Mouse (Mus musculus): ENCODE results near the gene Tssk4. TPM values are rescaled to one million over a fixed set of nuclear protein-coding genes. Genes with fewer than 3 reads are reported as not detected.
A peak's percentile ranks its signal among the peaks of the same experiment; 100 is the strongest.

Gene Tssk4
- polyA plus RNA-seq, 1 experiment from 2014 or later = 0.32 TPM

GRCm38 (mm10) chr14:55644261-55644888 is 5.6 kb upstream of the Tssk4 start:
- peak overlapping the region; percentile 15; the same call in 1 of the 2 replicates for H3K27ac ChIP-seq (replicated peaks)

DNA sequence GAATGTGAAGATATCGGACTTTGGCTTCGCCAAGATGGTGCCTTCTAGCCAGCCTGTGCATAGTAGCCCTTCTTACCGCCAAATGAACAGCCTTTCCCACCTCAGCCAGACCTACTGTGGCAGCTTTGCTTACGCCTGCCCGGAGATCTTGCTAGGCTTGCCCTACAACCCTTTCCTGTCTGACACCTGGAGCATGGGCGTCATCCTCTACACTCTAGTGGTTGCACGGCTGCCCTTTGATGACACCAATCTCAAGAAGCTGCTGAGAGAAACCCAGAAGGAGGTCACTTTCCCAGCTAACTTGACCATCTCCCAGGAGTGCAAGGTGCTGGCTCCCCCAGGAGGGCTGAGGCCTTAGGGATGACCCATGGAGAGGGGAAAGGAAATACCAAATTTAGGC is 1.5 kb downstream of the Tssk4 start:
- no peak for ATAC-seq (ENCODE audit: low FRiP score)

More at GRCm38 (mm10) chr14:55644261-55644888, 5.6 kb upstream of the Tssk4 start:
- no peaks in the 10 kb centered on the region for H3K27me3 ChIP-seq (replicated peaks)
- H3K36me3 ChIP-seq = peaks cover 20% of the 10 kb centered on the region
- H3K4me2 ChIP-seq = peak overlapping the region; percentile 84
- 26% methylated on average over 17 of the region's 17 CpGs for WGBS
- no peak for ATAC-seq (ENCODE audit: low FRiP score)
- peaks cover 31% of the 10 kb centered on the region for H3K4me1 ChIP-seq
- H3K9ac ChIP-seq (replicated peaks) = peak overlapping the region; percentile 79
- H3K9me3 ChIP-seq (replicated peaks) = no peaks in the 10 kb centered on the region
- peak overlapping the region; percentile 98 for H3K4me3 ChIP-seq (replicated peaks)

GRCm38 (mm10) chr14:55656935-55657334 is 7.0 kb downstream of the Tssk4 start:
- Histone ChIP-seq H3K4me2 (no peak overlapping the region), H3K4me3 (replicated peaks) (no peak overlapping the region), H3K9me3 (replicated peaks) (no peaks in the 10 kb centered on the region), H3K36me3 (peaks cover 15% of the 10 kb centered on the region), H3K9ac (replicated peaks) (no peak overlapping the region), H3K27ac (replicated peaks) (no peak overlapping the region), H3K4me1 (peaks cover 16% of the 10 kb centered on the region), H3K27me3 (replicated peaks) (no peaks in the 10 kb centered on the region)
- ATAC-seq (ENCODE audit: low FRiP score) = no peak
- WGBS = 87% methylated on average over 3 of the region's 3 CpGs

More for the DNA sequence above, 1.5 kb downstream of the Tssk4 start:
- Histone ChIP-seq H3K4me1 (no peaks in the 10 kb centered on the region), H3K9me3 (replicated peaks) (no peaks in the 10 kb centered on the region), H3K4me2 (no peak overlapping the region), H3K4me3 (replicated peaks) (no peak overlapping the region), H3K36me3 (no peaks in the 10 kb centered on the region), H3K27ac (replicated peaks) (no peak overlapping the region), H3K9ac (replicated peaks) (no peak overlapping the region), H3K27me3 (replicated peaks) (no peaks in the 10 kb centered on the region)
- 94% methylated on average over 7 of the region's 7 CpGs for WGBS

DNA sequence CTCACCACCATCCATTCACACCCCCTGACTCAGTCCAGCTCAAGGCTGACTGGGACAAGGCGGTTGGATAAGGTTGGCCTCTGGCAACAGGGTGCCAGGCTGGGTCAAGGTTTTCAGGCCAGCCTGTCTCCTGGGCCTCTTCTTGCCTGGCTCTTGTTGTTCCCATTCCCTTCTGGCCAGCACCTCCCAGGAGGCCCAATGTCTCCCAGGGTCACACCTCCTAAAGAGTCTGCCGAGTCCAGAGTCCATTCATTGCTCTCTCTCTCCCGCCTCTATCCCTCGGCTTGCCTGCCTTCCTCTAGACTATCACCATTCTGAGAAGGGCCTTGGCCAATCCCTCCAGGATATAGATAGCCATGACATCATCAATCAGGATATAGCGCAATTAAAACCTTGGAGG is 8.0 kb downstream of the Tssk4 start:
- no peak overlapping the region for H3K4me3 ChIP-seq (replicated peaks)
- no peak for ATAC-seq (ENCODE audit: low FRiP score)
- H3K4me1 ChIP-seq = peaks cover 16% of the 10 kb centered on the region
- H3K4me2 ChIP-seq = no peak overlapping the region
- H3K9me3 ChIP-seq (replicated peaks) = no peaks in the 10 kb centered on the region
- WGBS = 94% methylated on average over 5 of the region's 5 CpGs
- peaks cover 24% of the 10 kb centered on the region for H3K36me3 ChIP-seq
- no peaks in the 10 kb centered on the region for H3K27me3 ChIP-seq (replicated peaks)
- H3K27ac ChIP-seq (replicated peaks) = no peak overlapping the region
- no peak overlapping the region for H3K9ac ChIP-seq (replicated peaks)

DNA sequence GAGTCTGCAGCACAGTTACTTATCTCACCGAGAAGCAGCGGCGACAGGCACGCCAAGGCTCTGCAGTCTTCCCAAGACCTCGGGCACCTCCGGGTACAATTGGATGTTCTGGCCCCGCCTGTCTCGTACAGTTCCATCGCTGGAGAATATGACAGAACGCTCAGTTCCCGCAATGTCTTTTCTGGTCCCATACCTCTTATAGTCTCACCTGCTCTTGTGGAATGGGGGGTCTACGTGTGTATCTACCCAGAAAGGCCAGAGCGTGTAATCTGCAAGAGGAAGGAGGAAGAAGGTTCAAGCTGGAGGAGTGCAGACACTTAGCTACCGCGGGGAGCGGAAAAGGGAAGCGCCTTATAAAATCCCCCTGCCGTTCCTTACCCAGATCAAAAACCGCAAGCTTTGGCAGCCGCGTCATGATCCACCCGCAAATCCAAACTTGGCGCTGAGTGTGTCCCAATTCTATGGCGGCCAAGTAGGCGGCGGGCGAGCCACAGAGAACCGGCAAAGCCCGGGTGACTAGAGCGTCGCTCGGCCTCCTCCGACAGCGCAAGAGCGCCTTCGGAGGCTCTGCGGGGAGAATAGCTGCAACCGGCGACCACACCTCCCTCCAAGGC is 10.1 kb downstream of the Tssk4 start, which contains the start of gene Mdp1:
Gene Mdp1 (minus strand): TSS at position 549 of the 614 bp plus-strand sequence.
- WGBS = under 1% methylated on average over 39 of the region's 39 CpGs
- Histone ChIP-seq H3K4me2 (peak within 1 kb of the TSS; percentile 61), H3K9ac (replicated peaks) (peak within 1 kb of the TSS; percentile 58), H3K27me3 (replicated peaks) (no peaks in the 10 kb centered on the region), H3K36me3 (peaks cover 34% of the 10 kb centered on the region), H3K27ac (replicated peaks) (peak within 1 kb of the TSS; percentile 79), H3K4me1 (peaks cover 16% of the 10 kb centered on the region), H3K9me3 (replicated peaks) (no peaks in the 10 kb centered on the region), H3K4me3 (replicated peaks) (peak within 1 kb of the TSS; percentile 56)
- peak; percentile 96 for ATAC-seq (ENCODE audit: low FRiP score)

DNA sequence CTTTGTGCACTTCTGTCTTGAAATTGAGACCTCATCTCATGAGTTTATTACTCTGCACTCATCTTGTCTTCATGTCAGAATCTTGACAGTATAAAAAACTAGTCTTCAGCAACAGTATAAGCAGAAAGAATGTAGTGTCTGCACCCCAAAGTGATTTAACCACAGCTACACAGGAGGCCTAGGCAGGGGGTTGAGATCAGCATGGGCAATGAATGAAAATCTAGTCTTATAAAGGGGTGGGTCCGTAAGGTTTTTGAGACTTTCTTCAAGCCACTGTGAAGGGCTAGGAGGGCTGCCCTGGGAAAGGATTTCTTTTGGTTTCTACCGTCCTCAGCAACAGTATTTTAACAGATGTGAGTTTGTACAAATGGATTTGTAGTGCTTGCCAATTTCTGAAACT is 10.7 kb downstream of the Tssk4 start:
- WGBS = 57% methylated on average over 2 of the region's 2 CpGs
- Histone ChIP-seq H3K9me3 (replicated peaks) (no peaks in the 10 kb centered on the region), H3K9ac (replicated peaks) (no peak overlapping the region), H3K4me1 (peaks cover 16% of the 10 kb centered on the region), H3K4me2 (peak overlapping the region; percentile 61), H3K27me3 (replicated peaks) (no peaks in the 10 kb centered on the region), H3K36me3 (peaks cover 34% of the 10 kb centered on the region), H3K27ac (replicated peaks) (no peak overlapping the region), H3K4me3 (replicated peaks) (peak overlapping the region; percentile 56)
- peak; percentile 22; the same call in 1 of the 2 replicates for ATAC-seq (ENCODE audit: low FRiP score)

DNA sequence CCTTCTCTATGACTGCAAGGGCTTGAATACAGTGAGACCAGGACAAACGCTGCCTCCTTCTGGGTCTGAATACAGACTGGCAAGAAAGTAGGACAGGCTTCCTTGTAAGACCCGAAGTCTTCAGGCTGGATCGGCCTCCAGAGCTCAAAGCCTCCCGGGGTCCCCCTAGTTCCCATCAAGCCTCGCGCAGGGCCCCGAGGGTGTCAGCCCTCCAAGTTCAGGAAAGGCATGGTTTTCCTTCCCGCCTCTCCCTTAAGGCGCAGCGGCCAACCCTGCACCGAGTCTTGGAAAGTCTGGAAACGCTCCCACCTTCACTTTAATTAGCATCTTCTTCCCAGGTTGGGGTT is 21.5 kb downstream of the Tssk4 start:
- Histone ChIP-seq H3K4me2 (peak overlapping the region; percentile 91), H3K27me3 (replicated peaks) (no peaks in the 10 kb centered on the region), H3K36me3 (peaks cover 16% of the 10 kb centered on the region), H3K9ac (replicated peaks) (peak overlapping the region; percentile 70), H3K9me3 (replicated peaks) (no peaks in the 10 kb centered on the region), H3K4me3 (replicated peaks) (peak overlapping the region; percentile 92), H3K4me1 (peaks cover 27% of the 10 kb centered on the region), H3K27ac (replicated peaks) (peak overlapping the region; percentile 94)
- ATAC-seq (ENCODE audit: low FRiP score) = peak; percentile 75
- WGBS = 0% methylated on average over 12 of the region's 12 CpGs

- H3K27ac ChIP-seq (replicated peaks) = peak within 1 kb of the TSS; percentile 94
- under 1% methylated on average over 38 of the region's 38 CpGs for WGBS
- ATAC-seq (ENCODE audit: low FRiP score) = peak; percentile 97
- peaks cover 19% of the 10 kb centered on the region for H3K36me3 ChIP-seq
- no peaks in the 10 kb centered on the region for H3K9me3 ChIP-seq (replicated peaks)
- H3K9ac ChIP-seq (replicated peaks) = peak within 1 kb of the TSS; percentile 70
- H3K4me2 ChIP-seq = peak within 1 kb of the TSS; percentile 91
- peaks cover 27% of the 10 kb centered on the region for H3K4me1 ChIP-seq
- no peaks in the 10 kb centered on the region for H3K27me3 ChIP-seq (replicated peaks)
- peak within 1 kb of the TSS; percentile 92 for H3K4me3 ChIP-seq (replicated peaks)
Observed at GRCm38 (mm10) chr14:55671833-55672740, 22.1 kb downstream of the Tssk4 start, which contains the start of the genes Gmpr2 and Nedd8. Gene Gmpr2 (plus strand): TSS chr14:55671941. Gene Nedd8 (minus strand): TSS chr14:55672124.

GRCm38 (mm10) chr14:55672741-55673060 is 22.7 kb downstream of the Tssk4 start:
- 83% methylated on average over 7 of the region's 7 CpGs for WGBS
- peak overlapping the region; percentile 58 for H3K9ac ChIP-seq (replicated peaks)
- peaks cover 27% of the 10 kb centered on the region for H3K4me1 ChIP-seq
- H3K4me3 ChIP-seq (replicated peaks) = peak overlapping the region; percentile 92
- ATAC-seq (ENCODE audit: low FRiP score) = no peak
- peak overlapping the region; percentile 94; the same call in 1 of the 2 replicates for H3K27ac ChIP-seq (replicated peaks)
- H3K4me2 ChIP-seq = peak overlapping the region; percentile 91
- no peaks in the 10 kb centered on the region for H3K27me3 ChIP-seq (replicated peaks)
- peaks cover 25% of the 10 kb centered on the region for H3K36me3 ChIP-seq
- no peaks in the 10 kb centered on the region for H3K9me3 ChIP-seq (replicated peaks)

GRCm38 (mm10) chr14:55677615-55678014 is 27.6 kb downstream of the Tssk4 start:
- 91% methylated on average over 4 of the region's 4 CpGs for WGBS

More at GRCm38 (mm10) chr14:55677615-55678014, 27.6 kb downstream of the Tssk4 start:
- Histone ChIP-seq H3K4me2 (no peak overlapping the region), H3K27ac (replicated peaks) (no peak overlapping the region), H3K9ac (replicated peaks) (no peak overlapping the region), H3K4me3 (replicated peaks) (no peak overlapping the region), H3K36me3 (peaks cover 44% of the 10 kb centered on the region), H3K27me3 (replicated peaks) (no peaks in the 10 kb centered on the region), H3K4me1 (peaks cover 19% of the 10 kb centered on the region), H3K9me3 (replicated peaks) (no peaks in the 10 kb centered on the region)
- ATAC-seq (ENCODE audit: low FRiP score) = no peak

All from neural tube, embryonic 15.5 days (tissue).